Mouse (Mus musculus): ENCODE data around the gene Sycn.

Gene Sycn

GRCm38 (mm10) chr7:28586663-28587411 is 46.2 kb downstream of the Sycn start:
- peak; percentile 74 for DNase-seq

GRCm38 (mm10) chr7:28587644-28588043 is 47.0 kb downstream of the Sycn start:
- peak; percentile 61 for DNase-seq

Measured in lung, postnatal 10 days (tissue).